Comparison of ENCODE assay signal across 8 mouse cellular contexts in genomic region chr19:53052031-53052670, GRCm38 (mm10). TPM values are rescaled to one million over a fixed set of nuclear protein-coding genes. Genes with fewer than 3 reads are reported as not detected.
DNase-seq lines count a peak whose midpoint lies in the region; ATAC-seq lines count a peak whose summit lies in the region.

No protein-coding gene starts in this region.

- no peak for ATAC-seq in heart, embryonic 13.5 days (ENCODE audit: extremely low read depth, insufficient number of reproducible peaks, low FRiP score, low TSS enrichment)
- no peak for ATAC-seq in forebrain, embryonic 15.5 days (replicated peaks)
- ATAC-seq in liver, embryonic 15.5 days (ENCODE audit: insufficient read depth): peak; percentile 33; the same call in 1 of the 2 replicates

- no peaks in the 10 kb centered on the region for H3K27me3 ChIP-seq in heart, embryonic 13.5 days (replicated peaks)
- H3K27me3 ChIP-seq in forebrain, embryonic 15.5 days: no peaks in the 10 kb centered on the region
- H3K27me3 ChIP-seq in liver, embryonic 15.5 days: no peaks in the 10 kb centered on the region

- H3K9ac ChIP-seq in heart, embryonic 13.5 days: no peak overlapping the region
- no peak overlapping the region for H3K9ac ChIP-seq in forebrain, embryonic 15.5 days (replicated peaks)
- no peak overlapping the region for H3K9ac ChIP-seq in liver, embryonic 15.5 days

- no peak overlapping the region for H3K27ac ChIP-seq in heart, embryonic 13.5 days (replicated peaks)
- no peak overlapping the region for H3K27ac ChIP-seq in forebrain, embryonic 15.5 days (replicated peaks)
- no peak overlapping the region; the same call in 1 of the 2 replicates for H3K27ac ChIP-seq in liver, embryonic 15.5 days (replicated peaks)

- DNase-seq in heart, postnatal 36 days: no peak
- DNase-seq in ZHBTc4 (ENCODE audit: low read depth, low spot score): peak; percentile 93
- DNase-seq in urinary bladder, adult 2 months (ENCODE audit: low spot score): no peak
- no peak for DNase-seq in right cerebral cortex, postnatal 25 days
- DNase-seq in MN1 (ENCODE audit: low spot score): no peak

- H3K9me3 ChIP-seq in heart, embryonic 13.5 days: peaks cover 6% of the 10 kb centered on the region; the same call in 1 of the 2 replicates
- 0 out of 2 replicates have a peak, but pooled peaks cover 3% of the 10 kb centered on the region for H3K9me3 ChIP-seq in forebrain, embryonic 15.5 days
- H3K9me3 ChIP-seq in liver, embryonic 15.5 days (replicated peaks): no peaks in the 10 kb centered on the region

- H3K4me3 ChIP-seq in heart, embryonic 13.5 days: no peak overlapping the region
- H3K4me3 ChIP-seq in forebrain, embryonic 15.5 days: no peak overlapping the region
- H3K4me3 ChIP-seq in liver, embryonic 15.5 days (replicated peaks): no peak overlapping the region

- H3K4me1 ChIP-seq in heart, embryonic 13.5 days: peaks cover 9% of the 10 kb centered on the region
- H3K4me1 ChIP-seq in forebrain, embryonic 15.5 days: no peaks in the 10 kb centered on the region
- H3K4me1 ChIP-seq in liver, embryonic 15.5 days (replicated peaks): peaks cover 11% of the 10 kb centered on the region; the same call in 1 of the 2 replicates

- no peaks in the 10 kb centered on the region for H3K36me3 ChIP-seq in heart, embryonic 13.5 days
- H3K36me3 ChIP-seq in forebrain, embryonic 15.5 days: no peaks in the 10 kb centered on the region
- no peaks in the 10 kb centered on the region for H3K36me3 ChIP-seq in liver, embryonic 15.5 days (replicated peaks)

- intact Hi-C loops in heart, postnatal 36 days (cut with DNase I): no loop called here

- 41% methylated on average over 19 of the region's 19 CpGs for WGBS in heart, embryonic 13.5 days
- WGBS in forebrain, embryonic 15.5 days: 21% methylated on average over 19 of the region's 19 CpGs
- 43% methylated on average over 19 of the region's 19 CpGs for WGBS in liver, embryonic 15.5 days (ENCODE audit: insufficient replicate concordance)

- H3K4me2 ChIP-seq in heart, embryonic 13.5 days: peak overlapping the region; percentile 24
- H3K4me2 ChIP-seq in forebrain, embryonic 15.5 days (replicated peaks): peak overlapping the region; percentile 15
- peak overlapping the region; percentile 18 for H3K4me2 ChIP-seq in liver, embryonic 15.5 days

RNA-seq across cellular contexts. Expression of gene Xpnpep1, which starts 12.1 kb away (rescaled TPM):
- 142 and 151 TPM in 2 replicates for polyA plus RNA-seq in heart, embryonic 13.5 days (2015; fragmentation: Nextera tagmentation; extraction: Ambion mirVana)
- 10 to 100 TPM; 79.1 to 85.7 TPM for total RNA-seq in heart, postnatal 36 days (2021)
- polyA plus RNA-seq in forebrain, embryonic 15.5 days (2015; fragmentation: Nextera tagmentation; extraction: Ambion mirVana): 130 and 136 TPM in 2 replicates
- 83.4 and 87.2 TPM in 2 replicates for polyA plus RNA-seq in liver, embryonic 15.5 days (2015; fragmentation: Nextera tagmentation; extraction: Ambion mirVana)
- 58.0 and 68.6 TPM in 2 replicates for polyA plus RNA-seq in urinary bladder, adult 2 months (2012; rRNA removed)
